Mouse (Mus musculus) WW6 (cell line): Measurements from ENCODE around the gene Sept8.
A peak's percentile ranks its signal among the peaks of the same experiment; 100 is the strongest.

ENCODE experiments used
- DNase-seq: peaks from one replicate; pipeline ENCODE4 v3.0.0-alpha.2; 2013; ENCODE audit warnings: low read depth, low spot score

The Sept8 gene

DNA sequence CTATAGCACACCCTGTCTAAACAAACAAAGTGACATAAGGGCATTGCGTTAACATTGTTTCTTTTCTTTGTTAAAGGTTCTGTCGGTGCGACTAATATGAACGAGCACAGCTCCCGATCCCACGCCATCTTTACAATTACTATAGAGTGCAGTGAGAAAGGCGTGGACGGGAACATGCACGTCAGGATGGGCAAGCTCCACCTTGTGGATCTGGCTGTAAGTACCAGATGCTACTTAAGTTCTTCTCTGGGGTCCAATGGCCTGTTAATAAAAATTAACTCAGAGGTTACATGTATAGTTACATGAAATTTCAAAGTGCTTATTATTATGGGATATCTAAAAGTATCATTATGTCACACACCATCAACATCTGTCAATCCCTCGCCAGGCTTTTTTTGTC lies 64.1 kb downstream of the Sept8 start:
- DNase-seq = no peak

GRCm38 (mm10) chr11:53584849-53585248 lies 65.8 kb downstream of the Sept8 start:
- no peak for DNase-seq

- no peak for DNase-seq
Observed at GRCm38 (mm10) chr11:53585510-53585909, 66.5 kb downstream of the Sept8 start.

DNA sequence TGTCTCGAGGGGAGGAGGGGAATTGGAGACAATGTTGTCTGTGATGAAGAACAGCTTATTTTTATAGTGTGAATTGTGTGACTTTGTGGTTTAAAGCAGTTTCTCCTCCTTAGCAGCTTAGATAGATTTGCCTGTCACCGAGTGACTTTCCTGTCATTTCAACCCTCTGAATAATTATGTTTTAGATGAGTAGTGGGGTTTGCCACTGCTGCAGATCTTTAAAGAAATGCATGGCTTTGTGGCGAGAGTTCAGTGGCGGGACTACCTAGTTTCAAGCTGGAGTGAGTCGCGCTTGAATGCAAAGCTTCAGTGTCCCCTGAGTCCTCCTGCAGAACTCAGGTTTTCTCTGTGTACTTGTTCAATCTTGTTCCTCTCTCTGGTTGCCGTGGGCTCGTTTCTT lies 69.2 kb downstream of the Sept8 start:
- no peak for DNase-seq

GRCm38 (mm10) chr11:53590368-53590768 lies 71.3 kb downstream of the Sept8 start:
- DNase-seq = peak; percentile 65

- no peak for DNase-seq
Observed at GRCm38 (mm10) chr11:53591116-53591515, 72.1 kb downstream of the Sept8 start.
